Mouse (Mus musculus): ENCODE measurements at regions not wholly inside any gene's neighbourhood (a gene's known extent, or its start where the extent isn't known, plus 50 kb on each side); places are given as distances from the start of the nearest gene placed in this dataset.

DNA sequence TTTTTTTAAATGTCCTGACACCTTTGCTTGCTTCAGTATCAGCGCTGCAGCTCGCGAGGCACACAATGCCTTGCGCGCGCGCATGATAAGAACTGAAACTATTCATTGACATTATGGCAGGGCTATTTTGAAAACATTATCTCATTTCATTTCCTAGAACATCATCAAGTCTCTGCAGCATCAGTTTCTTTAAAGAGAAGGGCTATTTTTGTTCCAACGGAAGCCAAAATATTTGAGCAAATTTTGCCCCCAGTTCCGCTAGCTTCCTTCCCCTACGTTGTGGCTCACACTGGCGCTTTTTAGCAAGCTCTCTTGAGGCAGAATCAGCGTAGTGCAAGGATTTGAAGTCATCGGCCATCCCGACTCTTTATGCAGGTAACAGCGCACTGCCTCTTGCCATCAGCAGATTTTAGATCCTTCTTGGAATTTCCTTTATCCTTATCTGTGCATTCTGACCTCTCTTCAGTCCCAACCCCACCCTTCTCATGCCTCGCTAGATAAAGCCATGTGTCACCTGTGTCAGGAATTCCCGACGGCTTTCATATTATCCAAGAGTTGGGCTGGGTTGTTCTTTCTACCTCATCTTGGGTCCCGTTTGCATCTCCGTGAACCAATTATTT is 77.1 kb downstream of the Phlda1 start:
- peak; percentile 82 for DNase-seq (ENCODE audit: low read depth, low spot score)
- TF ChIP-seq RCOR1 (IDR thresholded peaks at IDR 0.05; ENCODE audit: low read depth, low read length) = peak; percentile 20; the same call in 1 of the 2 replicates
- TF ChIP-seq CHD2 (IDR thresholded peaks at IDR 0.05; ENCODE audit: low read length) = no peak
- peak; percentile 68 for TF ChIP-seq NRF1 (IDR thresholded peaks at IDR 0.05; ENCODE audit: insufficient read depth, low read depth, low read length, poor library complexity, severe bottlenecking)
- no peak for TF ChIP-seq TBP (IDR thresholded peaks at IDR 0.05; ENCODE audit: low read depth, low read length)
- no peak for TF ChIP-seq USF1 (IDR thresholded peaks at IDR 0.05; ENCODE audit: low read depth, low read length)
- no peak for TF ChIP-seq RAD21 (IDR thresholded peaks at IDR 0.05; ENCODE audit: low read depth, low read length)
- no peak for TF ChIP-seq POLR2A (IDR thresholded peaks at IDR 0.05; ENCODE audit: control insufficient read depth in 1 of 2, insufficient read depth in 1 of 2, low read depth in 1 of 2, low read length in 2 of 2, poor library complexity in 1 of 2)
- TF ChIP-seq MYC (IDR thresholded peaks at IDR 0.05; ENCODE audit: low read depth, low read length) = peak; percentile 47; the same call in 1 of the 2 replicates
- TF ChIP-seq ZKSCAN1 (IDR thresholded peaks at IDR 0.05; ENCODE audit: low read depth, low read length) = no peak
- TF ChIP-seq TCF12 (IDR thresholded peaks at IDR 0.05; ENCODE audit: low read depth, low read length) = 0 out of 2 replicates have a peak, but pooled peaks have one; percentile 33
- TF ChIP-seq ELF1 (IDR thresholded peaks at IDR 0.05; ENCODE audit: low read depth, low read length) = no peak
- TF ChIP-seq ZC3H11A (IDR thresholded peaks at IDR 0.05; ENCODE audit: low read depth, low read length) = 0 out of 2 replicates have a peak, but pooled peaks have one; percentile 24
- peak; percentile 35; the same call in 1 of the 2 replicates for TF ChIP-seq HCFC1 (IDR thresholded peaks at IDR 0.05; ENCODE audit: low read depth, low read length)
- TF ChIP-seq SIN3A (IDR thresholded peaks at IDR 0.05; ENCODE audit: low read length) = peak; percentile 6; the same call in 1 of the 2 replicates
- TF ChIP-seq MYB (IDR thresholded peaks at IDR 0.05; ENCODE audit: low read depth, low read length) = peak; percentile 50; the same call in 1 of the 2 replicates
- TF ChIP-seq ETS1 (IDR thresholded peaks at IDR 0.05; ENCODE audit: low read depth, low read length) = peak; percentile 91
- TF ChIP-seq MXI1 (IDR thresholded peaks at IDR 0.05; ENCODE audit: low read depth, low read length) = peak; percentile 46
- TF ChIP-seq POLR2AphosphoS5 (IDR thresholded peaks at IDR 0.05; ENCODE audit: borderline replicate concordance, low read depth, low read length) = no peak
- no peak for TF ChIP-seq MAFK (IDR thresholded peaks at IDR 0.05; ENCODE audit: borderline replicate concordance, low read depth, low read length)
- TF ChIP-seq GABPA (IDR thresholded peaks at IDR 0.05; ENCODE audit: low read depth, low read length) = no peak
- no peak for TF ChIP-seq TAL1 (IDR thresholded peaks at IDR 0.05; ENCODE audit: low read length)
- TF ChIP-seq EP300 (IDR thresholded peaks at IDR 0.05; ENCODE audit: low read depth in 1 of 2, low read length in 2 of 2) = peak; percentile 51 to 81; a peak in 2 of 4 replicates
- peak; percentile 80 for TF ChIP-seq GATA1 (IDR thresholded peaks at IDR 0.05; ENCODE audit: low read depth, low read length)
- TF ChIP-seq MEF2A (IDR thresholded peaks at IDR 0.05; ENCODE audit: extremely low read depth, insufficient replicate concordance, low read depth, low read length, poor library complexity, severe bottlenecking) = peak; percentile 93
- no peaks in the 10 kb centered on the region for H3K27me3 ChIP-seq (ENCODE audit: control insufficient read depth in 1 of 2, insufficient read depth in 2 of 2, low read length in 2 of 2)
- H3K9me3 ChIP-seq (replicated peaks; ENCODE audit: insufficient read depth, low read length) = no peaks in the 10 kb centered on the region
- peaks cover 0 to 54% of the 10 kb centered on the region in 2 experiments; a peak in 2 of 4 replicates for H3K36me3 ChIP-seq (ENCODE audit: control insufficient read depth in 1 of 2, insufficient read depth in 2 of 2, low read length in 2 of 2)
- no peaks in the 10 kb centered on the region for H3K79me2 ChIP-seq (ENCODE audit: control insufficient read depth, insufficient read depth, low read length, poor library complexity)
- H3K4me3 ChIP-seq (ENCODE audit: control insufficient read depth in 1 of 2, insufficient read depth in 1 of 2, low read depth in 2 of 2, low read length in 2 of 2) = peak overlapping the region; percentile 42 to 57
- peak overlapping the region; percentile 85 for H3K27ac ChIP-seq (ENCODE audit: control insufficient read depth, low read depth, low read length)
- peak overlapping the region; percentile 54 for H3K9ac ChIP-seq (ENCODE audit: control insufficient read depth, low read depth, low read length, poor library complexity, severe bottlenecking)
- peaks cover 24 to 45% of the 10 kb centered on the region in 2 experiments for H3K4me1 ChIP-seq (ENCODE audit: control insufficient read depth in 1 of 2, insufficient read depth in 2 of 2, low read length in 2 of 2)

Data from MEL (cell line).